Mouse (Mus musculus): ENCODE measurements around the gene Vmn2r41. TPM values are rescaled to one million over a fixed set of nuclear protein-coding genes. Genes with fewer than 3 reads are reported as not detected.
"Not testable (repeated sequence)": the region's sequence is repeated elsewhere in the genome, so short reads cannot be mapped to it uniquely, and the experiment has no call there.

The Vmn2r41 gene
- polyA plus RNA-seq (2015; fragmentation: Nextera tagmentation; extraction: Ambion mirVana): not detected in 2 replicates

DNA sequence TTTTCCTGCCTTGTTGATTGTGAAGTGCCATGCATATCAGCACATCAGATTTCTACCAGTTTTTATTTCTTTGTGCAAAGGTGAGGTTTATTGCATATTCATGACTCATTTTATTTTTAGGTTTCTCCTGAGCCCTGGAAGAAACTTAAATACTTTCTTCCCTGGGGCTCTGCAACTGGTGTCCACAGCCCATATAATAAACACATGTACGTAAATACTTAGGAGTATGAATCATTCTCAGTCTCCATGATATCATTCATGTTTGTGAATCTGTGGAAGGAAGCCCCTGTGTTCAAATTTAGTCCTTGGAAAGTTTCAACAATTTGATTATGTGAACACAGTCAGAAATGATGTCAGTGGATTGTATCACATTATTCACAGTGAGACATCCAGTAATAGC is at the start of gene Vmn2r41:
Vmn2r41 (minus strand) TSS at position 101 of the 400 bp plus-strand sequence.
- H3K9me3 ChIP-seq; H3K9ac ChIP-seq; ATAC-seq (ENCODE audit: low FRiP score, low read depth); H3K4me1 ChIP-seq; H3K4me2 ChIP-seq (replicated peaks); H3K4me3 ChIP-seq; H3K27ac ChIP-seq; H3K27me3 ChIP-seq; H3K36me3 ChIP-seq: not testable (repeated sequence)
- WGBS: no CpG with 5 or more reads among the region's 1 CpGs

DNA sequence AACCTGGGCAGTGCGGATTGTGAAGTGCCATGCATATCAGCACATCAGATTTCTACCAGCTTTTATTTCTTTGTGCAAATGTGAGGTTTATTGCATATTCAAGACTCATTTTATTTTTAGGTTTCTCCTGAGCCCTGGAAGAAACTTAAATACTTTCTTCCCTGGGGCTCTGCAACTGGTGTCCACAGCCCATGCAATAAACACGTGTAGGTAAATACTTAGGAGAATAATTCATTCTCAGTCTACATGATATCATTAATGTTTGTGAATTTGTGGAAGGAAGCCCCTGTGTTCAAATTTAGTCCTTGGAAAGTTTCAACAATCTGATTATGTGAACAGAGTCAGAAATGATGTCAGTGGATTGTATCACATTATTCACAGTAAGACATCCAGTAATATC is 38.8 kb upstream of the Vmn2r41 start, which contains the start of gene Vmn2r42:
Vmn2r42 (minus strand) TSS at position 101 of the 400 bp plus-strand sequence.
- H3K9me3 ChIP-seq; H3K27ac ChIP-seq; H3K9ac ChIP-seq; H3K4me3 ChIP-seq; H3K36me3 ChIP-seq; H3K4me2 ChIP-seq (replicated peaks); H3K27me3 ChIP-seq; ATAC-seq (ENCODE audit: low FRiP score, low read depth); H3K4me1 ChIP-seq: not testable (repeated sequence)
- no CpG with 5 or more reads among the region's 2 CpGs for WGBS

DNA sequence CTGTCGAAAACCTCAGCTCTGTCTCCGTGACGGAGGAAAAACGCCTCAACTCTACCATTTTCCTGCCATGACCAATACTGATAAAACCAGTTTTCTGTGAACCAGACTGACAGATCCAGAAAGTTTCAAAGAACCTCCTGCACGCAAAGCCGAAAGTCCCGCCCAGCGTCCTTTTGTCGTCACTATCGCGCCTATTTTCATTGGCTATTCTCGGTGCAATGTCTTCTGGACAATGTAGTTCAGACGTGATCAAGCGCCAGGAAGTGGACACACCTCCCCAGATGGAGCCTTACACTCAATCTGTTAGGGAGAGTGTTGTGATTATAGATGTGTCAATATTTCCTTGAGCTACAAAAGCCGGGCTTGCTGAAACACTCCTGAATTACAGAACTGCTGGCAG is 68.6 kb downstream of the Vmn2r41 start:
- H3K36me3 ChIP-seq; H3K27me3 ChIP-seq; H3K4me1 ChIP-seq; H3K4me3 ChIP-seq; H3K9me3 ChIP-seq; ATAC-seq (ENCODE audit: low FRiP score, low read depth); H3K9ac ChIP-seq; H3K4me2 ChIP-seq (replicated peaks); H3K27ac ChIP-seq: not testable (repeated sequence)
- 40% methylated on average over 11 of the region's 15 CpGs for WGBS

Other genes starting within 250 kb of the Vmn2r41 start
- not detected in 2 replicates for gene Vmn2r42, start 38.7 kb upstream of the Vmn2r41 start, polyA plus RNA-seq (2015; fragmentation: Nextera tagmentation; extraction: Ambion mirVana)
- not detected in 2 replicates for gene Vmn2r43, start 98.9 kb upstream of the Vmn2r41 start, polyA plus RNA-seq (2015; fragmentation: Nextera tagmentation; extraction: Ambion mirVana)
- gene Vmn2r44, start 221.7 kb upstream of the Vmn2r41 start, polyA plus RNA-seq (2015; fragmentation: Nextera tagmentation; extraction: Ambion mirVana): not detected in 2 replicates

All from limb, embryonic 13.5 days (tissue).